Mouse (Mus musculus): ENCODE measurements around the gene Gpr179.

GRCm38 (mm10) chr11:97347291-97347690 is 4.6 kb downstream of the Gpr179 start:
- TF ChIP-seq POLR2A (IDR thresholded peaks at IDR 0.05; ENCODE audit: insufficient read depth, low read depth, low read length) (no peak), CTCF (IDR thresholded peaks at IDR 0.05) (no peak)

Data from heart, adult 2 months (tissue).